Mouse (Mus musculus) embryonic fibroblast, embryonic 13.5 days (primary cell): ENCODE data around the gene Pigo.

Experiments
- CTCF ChIP-seq: IDR thresholded peaks from 2 replicates; pipeline ENCODE4 v1.5.1; 2011; ENCODE audit warnings: mild to moderate bottlenecking, control low read depth, low read length, moderate library complexity, borderline replicate concordance; ENCODE audit not compliant: insufficient read depth
- POLR2A ChIP-seq: IDR thresholded peaks from 2 replicates; pipeline ENCODE4 v1.6.1; 2011; ENCODE audit warnings: low read depth, mild to moderate bottlenecking, control low read depth, low read length, moderate library complexity

DNA sequence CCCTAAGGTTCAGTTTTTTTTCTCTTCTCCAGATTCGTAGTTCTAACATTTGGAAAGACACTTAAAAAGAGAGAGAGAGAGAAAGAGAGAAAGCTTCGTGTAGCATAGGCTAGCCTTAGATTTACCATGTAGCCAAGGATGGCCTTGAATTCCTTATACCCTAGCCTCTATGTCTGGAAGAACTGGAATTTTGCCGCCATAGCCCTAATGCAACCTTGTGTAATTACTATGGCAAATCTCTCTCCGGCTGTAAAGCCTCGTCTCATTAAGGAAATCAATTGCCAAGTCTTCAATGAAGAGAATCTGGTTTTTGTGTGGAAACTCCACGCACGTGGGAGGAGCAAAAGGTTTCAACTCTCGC is 32.8 kb upstream of the Pigo start:
- TF ChIP-seq CTCF, result no peak
- TF ChIP-seq POLR2A, result no peak
